Mouse (Mus musculus) forebrain, postnatal 0 days (tissue): Measurements from ENCODE around the gene Slc2a4. TPM values are rescaled to one million over a fixed set of nuclear protein-coding genes. Genes with fewer than 3 reads are reported as not detected.
"Not testable (repeated sequence)": the region's sequence is repeated elsewhere in the genome, so short reads cannot be mapped to it uniquely, and the experiment has no call there.

Source experiments
- ATAC-seq: fragments of 200-750 bp; cut with Nextera tagmentation; 2 replicates; pipeline ENCODE4 v1.8.0; 2017; ENCODE audit warnings: mild to moderate bottlenecking, moderate library complexity
- DNase-seq: peaks from one replicate; pipeline ENCODE4 v3.0.0-alpha.2; 2015
- H3K27ac ChIP-seq: fragments of 300-500 bp; sonication (generic); 2 replicates; pipeline ENCODE4 v1.5.1; 2014; ENCODE audit warnings: low read depth, mild to moderate bottlenecking, antibody characterized with exemption, low read length, moderate library complexity, mixed read lengths
- H3K27me3 ChIP-seq: fragments of 300-500 bp; sonication (generic); 2 replicates; pipeline ENCODE4 v1.6.1; 2014; ENCODE audit warnings: mild to moderate bottlenecking, low read length, mixed read lengths; ENCODE audit not compliant: insufficient read depth
- H3K36me3 ChIP-seq: fragments of 300-500 bp; sonication (generic); 2 replicates; pipeline ENCODE4 v1.6.1; 2014; ENCODE audit warnings: mild to moderate bottlenecking, moderate library complexity; ENCODE audit not compliant: insufficient read depth
- H3K4me1 ChIP-seq: fragments of 300-500 bp; sonication (generic); 2 replicates; pipeline ENCODE4 v1.6.1; 2014; ENCODE audit warnings: antibody characterized with exemption; ENCODE audit not compliant: insufficient read depth
- H3K4me2 ChIP-seq: fragments of 300-500 bp; sonication (generic); 2 replicates; pipeline ENCODE4 v1.6.1; 2014; ENCODE audit warnings: low read depth, mild to moderate bottlenecking, moderate library complexity
- H3K4me3 ChIP-seq: fragments of 300-500 bp; sonication (generic); 2 replicates; pipeline ENCODE4 v1.5.1; 2014; ENCODE audit warnings: low read depth, low read length, mixed read lengths
- H3K9ac ChIP-seq: fragments of 300-500 bp; sonication (generic); 2 replicates; pipeline ENCODE4 v1.6.1; 2014; ENCODE audit warnings: mild to moderate bottlenecking
- H3K9me3 ChIP-seq: fragments of 300-500 bp; sonication (generic); 2 replicates; pipeline ENCODE4 v1.6.1; 2016; ENCODE audit warnings: low read length
- CTCF ChIP-seq: sonication (generic); IDR thresholded peaks from 2 replicates; pipeline ENCODE4 v1.5.1; 2016; ENCODE audit warnings: antibody characterized with exemption, control low read depth, low read depth
- WGBS: fragments of 180-500 bp; shearing (Covaris S2); extraction: QIAGEN DNeasy Blood & Tissue Kit; methylation state at CpG from one replicate; pipeline ENCODE4 v1.1.7; 2014; 5-methylcytosine and 5-hydroxymethylcytosine counted together
- polyA plus RNA-seq: library from polyadenylated mRNA; unstranded; fragments of >200 nt; fragmentation: Nextera tagmentation; extraction: Ambion mirVana; gene quantifications from 2 replicates; pipeline ENCODE4 v1.2.1, GENCODE M21; 2015
- total RNA-seq: library from RNA; depleted of rRNA; stranded (reverse); fragments of >200 nt; gene quantifications from 2 replicates; pipeline ENCODE4 v1.2.3, GENCODE M21; 2014

Slc2a4 gene
- total and polyA plus RNA-seq, 2 experiments from 2014 or later = 3.5 to 7.8 TPM

DNA sequence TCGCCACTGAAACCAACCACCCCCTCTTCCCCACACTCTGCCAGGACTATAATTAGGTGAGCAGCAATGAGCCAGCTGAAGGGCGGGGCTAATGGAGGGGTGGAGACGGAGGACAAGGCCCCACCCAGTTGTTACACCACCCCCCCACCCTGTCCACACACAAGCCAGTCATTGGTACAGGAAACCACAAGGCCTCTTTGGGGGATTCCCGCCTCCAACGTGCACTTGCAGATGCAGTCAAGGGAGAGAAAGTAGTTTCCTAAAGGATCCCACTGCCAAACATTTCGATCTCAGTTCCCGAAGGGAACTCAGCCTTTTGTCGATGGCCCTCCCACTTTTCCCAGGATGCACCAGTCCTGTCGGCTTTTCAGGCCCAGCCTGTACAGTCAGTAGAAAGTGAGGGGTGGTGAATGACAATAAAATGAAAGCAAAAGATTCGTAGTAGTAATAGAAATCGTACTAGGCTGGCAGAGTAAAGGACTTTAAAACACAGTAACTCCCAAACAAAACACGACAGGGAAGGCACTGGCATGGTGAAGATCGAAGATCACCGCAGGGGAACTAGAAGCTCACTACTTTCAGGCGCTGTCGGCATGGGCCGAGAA, 28.2 kb downstream of the Slc2a4 start:
- peak overlapping the region; percentile 95 for H3K4me2 ChIP-seq
- no peak for TF ChIP-seq CTCF
- H3K27ac ChIP-seq = peak overlapping the region; percentile 95
- H3K4me3 ChIP-seq = peak overlapping the region; percentile 84
- H3K36me3 ChIP-seq = peaks cover 44% of the 10 kb centered on the region
- no peak for ATAC-seq
- DNase-seq = peak; percentile 71
- H3K9ac ChIP-seq = peak overlapping the region; percentile 87
- no peaks in the 10 kb centered on the region for H3K9me3 ChIP-seq
- no peaks in the 10 kb centered on the region for H3K27me3 ChIP-seq
- 2% methylated on average over 17 of the region's 17 CpGs for WGBS
- peaks cover 9% of the 10 kb centered on the region for H3K4me1 ChIP-seq

DNA sequence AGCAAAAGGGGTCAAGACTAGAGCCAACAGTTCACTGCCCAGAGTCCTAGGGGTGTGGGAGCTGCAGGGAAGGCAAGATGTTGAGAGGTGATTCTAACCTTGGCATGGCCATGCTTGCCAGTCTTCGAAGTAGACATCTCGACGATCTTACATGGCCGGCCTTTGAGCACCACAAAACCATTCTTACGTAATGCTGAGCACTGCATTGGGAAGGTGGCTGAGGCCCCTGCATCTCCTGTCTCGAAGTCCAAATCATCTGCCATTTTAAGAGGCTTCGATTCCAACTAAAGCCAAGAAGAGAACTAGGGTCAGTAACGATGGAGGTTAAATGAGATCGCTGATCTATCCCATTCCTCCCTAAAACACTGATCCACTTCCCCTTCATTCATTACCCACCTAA, 28.9 kb downstream of the Slc2a4 start:
- no peak for ATAC-seq
- no peaks in the 10 kb centered on the region for H3K27me3 ChIP-seq
- no peaks in the 10 kb centered on the region for H3K9me3 ChIP-seq
- H3K4me3 ChIP-seq = peak overlapping the region; percentile 84; the same call in 1 of the 2 replicates
- peaks cover 45% of the 10 kb centered on the region for H3K36me3 ChIP-seq
- DNase-seq = no peak
- H3K9ac ChIP-seq = peak overlapping the region; percentile 87
- H3K4me2 ChIP-seq = peak overlapping the region; percentile 95
- WGBS = 83% methylated on average over 9 of the region's 9 CpGs
- TF ChIP-seq CTCF = no peak
- no peak overlapping the region for H3K27ac ChIP-seq
- H3K4me1 ChIP-seq = peaks cover 12% of the 10 kb centered on the region

DNA sequence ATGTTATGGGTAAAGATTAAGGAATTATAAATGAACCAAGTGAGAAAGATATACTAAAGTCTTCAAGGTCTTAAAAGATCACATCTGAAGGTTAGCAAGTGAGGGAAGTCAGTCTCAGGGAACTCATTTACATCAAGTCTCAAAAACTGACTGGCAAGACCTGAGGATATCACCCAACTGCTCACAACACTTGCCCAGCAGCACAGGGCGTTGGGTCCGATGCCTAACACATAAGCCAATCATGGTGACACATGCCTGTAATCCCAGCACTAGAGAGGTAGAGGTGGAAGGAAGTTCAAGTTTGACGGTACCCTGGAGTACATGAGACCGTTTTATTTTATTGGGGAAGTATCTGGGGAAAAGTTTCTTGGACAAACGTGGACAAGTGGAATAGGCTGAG, 29.9 kb downstream of the Slc2a4 start:
- H3K4me3 ChIP-seq = no peak overlapping the region
- ATAC-seq (no peak), DNase-seq (no peak)
- H3K4me1 ChIP-seq = peaks cover 12% of the 10 kb centered on the region
- WGBS = 85% methylated on average over 5 of the region's 5 CpGs
- H3K9ac ChIP-seq = no peak overlapping the region
- no peaks in the 10 kb centered on the region for H3K9me3 ChIP-seq
- no peak overlapping the region for H3K27ac ChIP-seq
- H3K4me2 ChIP-seq = no peak overlapping the region
- H3K27me3 ChIP-seq = no peaks in the 10 kb centered on the region
- peaks cover 49% of the 10 kb centered on the region for H3K36me3 ChIP-seq
- no peak for TF ChIP-seq CTCF

DNA sequence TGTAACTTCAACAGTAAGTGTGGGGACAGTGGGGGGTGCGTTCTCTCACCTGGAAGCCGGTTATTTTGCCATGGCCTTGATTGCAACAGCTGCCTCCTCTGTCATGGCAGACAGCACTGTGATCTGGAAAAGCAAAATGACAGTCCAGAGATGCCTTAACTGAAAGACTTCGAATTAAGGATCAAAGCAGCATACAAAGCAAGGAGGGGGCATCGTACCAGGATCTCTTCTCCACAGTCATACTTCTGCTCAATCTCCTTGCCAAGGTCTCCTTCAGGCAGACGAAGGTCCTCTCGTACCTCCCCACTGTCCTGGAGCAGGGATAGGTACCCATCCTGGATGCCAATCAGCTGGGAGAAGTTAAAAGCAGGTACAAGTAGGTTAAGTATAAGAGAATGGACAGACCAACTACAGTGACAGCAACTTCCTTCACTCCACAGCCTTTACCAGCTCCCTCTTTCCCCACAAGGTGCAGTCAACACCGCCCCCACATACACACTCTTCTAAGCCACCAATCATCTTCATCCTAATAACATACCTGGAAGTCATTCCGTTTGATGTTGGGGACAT, 30.5 kb downstream of the Slc2a4 start:
- TF ChIP-seq CTCF = no peak
- H3K27ac ChIP-seq = no peak overlapping the region
- 89% methylated on average over 8 of the region's 8 CpGs for WGBS
- H3K36me3 ChIP-seq = peaks cover 56% of the 10 kb centered on the region
- no peaks in the 10 kb centered on the region for H3K9me3 ChIP-seq
- no peak overlapping the region for H3K4me3 ChIP-seq
- H3K4me1 ChIP-seq = peaks cover 12% of the 10 kb centered on the region
- DNase-seq = no peak
- no peaks in the 10 kb centered on the region for H3K27me3 ChIP-seq
- H3K4me2 ChIP-seq = no peak overlapping the region
- ATAC-seq = no peak
- H3K9ac ChIP-seq = no peak overlapping the region

DNA sequence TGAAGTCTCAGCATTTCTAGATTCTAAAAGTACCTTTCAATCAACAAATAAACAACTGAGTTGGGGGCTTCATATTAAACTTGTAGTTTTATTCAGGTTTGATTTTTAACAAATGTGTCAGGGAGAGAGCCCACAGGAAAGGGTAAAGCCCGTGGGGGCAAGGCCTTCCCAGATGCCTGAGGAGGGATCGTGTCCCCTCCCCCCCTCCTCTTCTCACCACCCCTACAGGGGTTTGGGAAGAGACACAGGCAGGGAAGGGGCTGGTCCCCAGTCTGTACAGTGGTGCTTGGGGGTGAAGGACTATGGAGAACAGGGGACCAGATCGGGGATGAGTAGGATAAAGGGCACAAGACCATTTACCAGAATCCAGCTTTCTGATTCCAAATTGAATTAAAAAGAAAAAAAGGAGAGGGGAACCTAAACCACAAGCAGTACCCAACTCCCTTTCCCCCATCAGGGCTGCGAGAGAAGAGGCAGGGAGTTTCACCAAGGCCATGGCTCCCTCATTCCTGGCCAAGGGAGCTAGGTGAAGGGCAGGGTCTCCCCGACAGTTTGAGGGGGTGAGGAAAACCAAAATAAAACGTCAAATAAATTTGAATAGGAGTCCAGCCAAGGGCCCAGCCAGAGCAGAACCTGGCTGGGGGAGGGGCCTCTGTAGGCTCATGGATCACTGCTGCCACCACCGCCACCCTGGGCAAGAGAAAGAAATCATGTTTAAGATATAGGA, 31.2 kb downstream of the Slc2a4 start:
- not testable (repeated sequence) for H3K27ac ChIP-seq, H3K4me3 ChIP-seq, H3K9ac ChIP-seq, ATAC-seq, H3K4me2 ChIP-seq, DNase-seq, H3K27me3 ChIP-seq, H3K9me3 ChIP-seq
- 62% methylated on average over 7 of the region's 7 CpGs for WGBS
- peaks cover 12% of the 10 kb centered on the region for H3K4me1 ChIP-seq
- peaks cover 62% of the 10 kb centered on the region for H3K36me3 ChIP-seq

DNA sequence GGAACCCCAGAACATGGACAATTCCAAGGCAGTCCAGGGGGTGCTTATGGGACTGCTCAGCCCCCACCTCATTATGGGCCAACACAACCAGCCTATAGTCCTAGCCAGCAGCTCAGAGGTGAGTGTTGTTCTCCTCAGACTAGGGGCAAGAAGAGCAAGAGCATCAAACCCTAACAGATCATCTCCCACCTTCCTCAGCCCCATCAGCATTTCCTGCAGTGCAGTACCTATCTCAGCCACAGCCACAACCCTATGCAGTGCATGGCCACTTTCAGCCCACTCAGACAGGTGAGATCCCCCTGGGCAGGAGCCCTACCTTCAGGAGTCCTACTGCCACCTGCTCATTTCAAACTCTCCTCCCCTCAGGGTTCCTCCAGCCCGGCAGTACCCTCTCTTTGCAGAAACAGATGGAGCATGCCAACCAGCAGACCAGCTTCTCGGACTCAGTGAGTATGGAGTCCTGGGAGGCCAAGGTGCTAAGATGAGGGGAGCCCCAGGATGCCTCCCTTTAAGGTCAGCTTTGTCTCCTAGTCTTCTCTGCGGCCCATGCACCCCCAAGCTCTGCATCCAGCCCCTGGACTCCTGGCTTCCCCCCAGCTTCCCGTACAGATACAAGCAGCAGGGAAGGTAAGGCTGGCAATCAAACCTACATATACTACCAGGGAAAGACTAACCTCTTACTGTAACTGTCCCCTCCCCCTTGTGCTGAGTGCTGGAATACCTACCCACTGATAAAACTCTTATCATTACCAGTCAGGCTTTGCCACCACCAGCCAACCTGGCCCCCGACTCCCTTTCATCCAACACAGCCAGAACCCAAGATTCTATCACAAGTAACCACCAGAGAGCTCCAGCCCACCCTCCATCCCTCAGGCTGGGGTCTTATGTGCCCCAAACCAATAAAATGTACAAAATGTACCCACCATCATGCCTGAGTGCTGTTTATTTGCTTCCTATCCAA, 32.0 kb downstream of the Slc2a4 start:
- Histone ChIP-seq H3K9me3 (no peaks in the 10 kb centered on the region), H3K36me3 (peaks cover 71% of the 10 kb centered on the region), H3K27ac (no peak overlapping the region), H3K4me1 (peaks cover 12% of the 10 kb centered on the region), H3K4me2 (no peak overlapping the region), H3K9ac (no peak overlapping the region), H3K27me3 (no peaks in the 10 kb centered on the region), H3K4me3 (no peak overlapping the region)
- ATAC-seq = no peak
- DNase-seq = no peak
- peak; percentile 37 for TF ChIP-seq CTCF
- WGBS = 72% methylated on average over 5 of the region's 5 CpGs
